Mouse (Mus musculus) olfactory bulb, adult 2 months (tissue): ENCODE results near the gene Fkbp8.

ENCODE experiments used
- CTCF ChIP-seq: fragments of 200-500 bp; IDR thresholded peaks from 2 replicates; pipeline ENCODE4 v1.5.1; 2012; ENCODE audit warnings: low read depth, mild to moderate bottlenecking, low read length, moderate library complexity; ENCODE audit not compliant: insufficient read depth
- POLR2A ChIP-seq: fragments of 200-500 bp; IDR thresholded peaks from 2 replicates; pipeline ENCODE4 v1.6.1; 2012; ENCODE audit warnings: mild to moderate bottlenecking, low read depth, low read length, moderate library complexity; ENCODE audit not compliant: insufficient read depth

GRCm38 (mm10) chr8:70490061-70490879, 37.3 kb upstream of the Fkbp8 start:
- TF ChIP-seq CTCF (no peak), POLR2A (no peak)
